10 mouse cellular contexts compared by ENCODE assay signal in genomic region chr1:169238671-169239090, GRCm38 (mm10).
DNase-seq lines count a peak whose midpoint lies in the region; ATAC-seq and TF ChIP-seq lines count a peak whose summit lies in the region.
"Had no signal": no experiment of that assay in that cellular context is flagged by ENCODE, and none has a peak within 500 bp of the region (broad histone marks: within the 10 kb centered on the region; RNA-seq: fewer than 3 reads in every experiment).

No protein-coding gene starts in this region.

- no peak overlapping the region for H3K9ac ChIP-seq in heart, embryonic 15.5 days
- no peak overlapping the region for H3K9ac ChIP-seq in heart, adult 2 months (ENCODE audit: low read depth, low read length)
- H3K9ac ChIP-seq in neural tube, embryonic 11.5 days (ENCODE audit: low read length): no peak overlapping the region
- no peak overlapping the region for H3K9ac ChIP-seq in liver, embryonic 11.5 days (ENCODE audit: low read depth, low read length)
- H3K9ac ChIP-seq: midbrain, embryonic 15.5 days had no signal

- no peaks in the 10 kb centered on the region for H3K36me3 ChIP-seq in heart, embryonic 15.5 days
- no peaks in the 10 kb centered on the region for H3K36me3 ChIP-seq in heart, adult 2 months (ENCODE audit: control insufficient read depth, insufficient read depth, low read length)
- H3K36me3 ChIP-seq in kidney, adult 2 months (ENCODE audit: control insufficient read depth, insufficient read depth, low read length): no peaks in the 10 kb centered on the region
- no peaks in the 10 kb centered on the region for H3K36me3 ChIP-seq in neural tube, embryonic 11.5 days (ENCODE audit: control insufficient read depth, insufficient read depth, low read length)
- H3K36me3 ChIP-seq in liver, embryonic 11.5 days (ENCODE audit: control insufficient read depth, insufficient read depth, low read length): no peaks in the 10 kb centered on the region
- H3K36me3 ChIP-seq: midbrain, embryonic 15.5 days had no signal

- no peak for DNase-seq in heart, adult 2 months
- DNase-seq in embryo, embryonic 10 days (ENCODE audit: low spot score): peak; percentile 86
- DNase-seq in kidney, adult 2 months: peak; percentile 88
- peak; percentile 59 for DNase-seq in neural tube, embryonic 11.5 days (ENCODE audit: low spot score)
- DNase-seq in testis, postnatal 10 days (ENCODE audit: low spot score): no peak
- no peak for DNase-seq in c-Kit-positive CD71-positive TER-119-positive erythroid progenitor cells, embryonic 14.5 days (ENCODE audit: low spot score)
- DNase-seq in liver, embryonic 11.5 days (ENCODE audit: low spot score): no peak

- no peak for ATAC-seq in heart, embryonic 15.5 days (replicated peaks; ENCODE audit: insufficient number of reproducible peaks, insufficient read depth, low FRiP score, low read depth)
- ATAC-seq in neural tube, embryonic 11.5 days (ENCODE audit: insufficient read depth, low FRiP score, low TSS enrichment): no peak
- ATAC-seq in liver, embryonic 11.5 days (replicated peaks; ENCODE audit: low FRiP score): no peak
- ATAC-seq: midbrain, embryonic 15.5 days had no signal

- H3K4me3 ChIP-seq in heart, embryonic 15.5 days: no peak overlapping the region
- no peak overlapping the region for H3K4me3 ChIP-seq in heart, adult 2 months
- no peak overlapping the region for H3K4me3 ChIP-seq in kidney, adult 2 months (ENCODE audit: insufficient read depth, low read depth, low read length)
- no peak overlapping the region for H3K4me3 ChIP-seq in neural tube, embryonic 11.5 days (ENCODE audit: low read depth, low read length)
- no peak overlapping the region for H3K4me3 ChIP-seq in liver, embryonic 11.5 days (ENCODE audit: low read depth, low read length)
- H3K4me3 ChIP-seq: midbrain, embryonic 15.5 days had no signal

- intact Hi-C loops in heart, adult 2 months (cut with DNase I): no loop called here

- H3K27ac ChIP-seq in heart, embryonic 15.5 days: no peak overlapping the region
- no peak overlapping the region for H3K27ac ChIP-seq in heart, adult 2 months
- peak overlapping the region; percentile 85 for H3K27ac ChIP-seq in kidney, adult 2 months (ENCODE audit: insufficient read depth, low read depth, low read length)
- no peak overlapping the region for H3K27ac ChIP-seq in neural tube, embryonic 11.5 days (ENCODE audit: low read depth, low read length)
- H3K27ac ChIP-seq in liver, embryonic 11.5 days (ENCODE audit: low read depth, low read length): no peak overlapping the region
- H3K27ac ChIP-seq: midbrain, embryonic 15.5 days had no signal

- peaks cover 16% of the 10 kb centered on the region for H3K4me1 ChIP-seq in heart, embryonic 15.5 days (replicated peaks)
- H3K4me1 ChIP-seq in heart, adult 2 months (ENCODE audit: control insufficient read depth, insufficient read depth, low read length): no peaks in the 10 kb centered on the region
- no peaks in the 10 kb centered on the region for H3K4me1 ChIP-seq in kidney, adult 2 months (ENCODE audit: control insufficient read depth, insufficient read depth, low read length)
- peaks cover 12% of the 10 kb centered on the region for H3K4me1 ChIP-seq in neural tube, embryonic 11.5 days (ENCODE audit: control insufficient read depth, insufficient read depth, low read length)
- no peaks in the 10 kb centered on the region for H3K4me1 ChIP-seq in liver, embryonic 11.5 days (replicated peaks; ENCODE audit: control insufficient read depth, insufficient read depth, low read length)
- H3K4me1 ChIP-seq: midbrain, embryonic 15.5 days had no signal

- no peak for TF ChIP-seq EP300 in heart, adult 2 months (IDR thresholded peaks at IDR 0.05; ENCODE audit: insufficient read depth, low read depth, low read length)

- TF ChIP-seq POLR2A in heart, adult 2 months (IDR thresholded peaks at IDR 0.05; ENCODE audit: insufficient read depth, low read depth, low read length): no peak
- TF ChIP-seq POLR2A in kidney, adult 2 months (IDR thresholded peaks at IDR 0.05; ENCODE audit: low read depth, low read length): no peak

- no peaks in the 10 kb centered on the region for H3K9me3 ChIP-seq in heart, embryonic 15.5 days (replicated peaks)
- no peaks in the 10 kb centered on the region for H3K9me3 ChIP-seq in neural tube, embryonic 11.5 days (ENCODE audit: control insufficient read depth, low read length)
- H3K9me3 ChIP-seq in liver, embryonic 11.5 days (ENCODE audit: control insufficient read depth, low read length): no peaks in the 10 kb centered on the region
- H3K9me3 ChIP-seq: midbrain, embryonic 15.5 days had no signal

- no peak for TF ChIP-seq CTCF in heart, adult 2 months (IDR thresholded peaks at IDR 0.05)
- TF ChIP-seq CTCF in kidney, adult 2 months (conservative IDR thresholded peaks at IDR 0.05; ENCODE audit: insufficient read depth, insufficient read length, low read depth, low read length): no peak

- WGBS in heart, embryonic 15.5 days: 10% methylated on average over 16 of the region's 16 CpGs
- 22% methylated on average over 16 of the region's 16 CpGs for WGBS in heart, adult 2 months
- 9% methylated on average over 16 of the region's 16 CpGs for WGBS in kidney, adult 2 months
- 8% methylated on average over 16 of the region's 16 CpGs for WGBS in neural tube, embryonic 11.5 days
- WGBS in liver, embryonic 11.5 days: 36% methylated on average over 16 of the region's 16 CpGs

- H3K79me2 ChIP-seq in heart, adult 2 months (replicated peaks; ENCODE audit: control insufficient read depth, insufficient read depth, low read length): no peaks in the 10 kb centered on the region

- H3K4me2 ChIP-seq in heart, embryonic 15.5 days: peak overlapping the region; percentile 48
- peak overlapping the region; percentile 6; the same call in 1 of the 2 replicates for H3K4me2 ChIP-seq in neural tube, embryonic 11.5 days (ENCODE audit: low read depth)
- H3K4me2 ChIP-seq in liver, embryonic 11.5 days: no peak overlapping the region
- H3K4me2 ChIP-seq: midbrain, embryonic 15.5 days had no signal

- H3K27me3 ChIP-seq in heart, embryonic 15.5 days: no peaks in the 10 kb centered on the region
- H3K27me3 ChIP-seq in heart, adult 2 months (ENCODE audit: control insufficient read depth, insufficient read depth, low read length): no peaks in the 10 kb centered on the region
- H3K27me3 ChIP-seq in kidney, adult 2 months (replicated peaks; ENCODE audit: control insufficient read depth, insufficient read depth, low read length): no peaks in the 10 kb centered on the region
- no peaks in the 10 kb centered on the region for H3K27me3 ChIP-seq in neural tube, embryonic 11.5 days (ENCODE audit: control insufficient read depth, insufficient read depth, low read length)
- H3K27me3 ChIP-seq in liver, embryonic 11.5 days (replicated peaks; ENCODE audit: control insufficient read depth, insufficient read depth, low read length): no peaks in the 10 kb centered on the region
- H3K27me3 ChIP-seq: CH12.LX; midbrain, embryonic 15.5 days had no signal

Comparison
In these comparisons a context has a peak if more than half of its experiments do, and no peak if none do; other contexts are left out.
1. DNase-seq: peak in embryo, embryonic 10 days (single experiment), kidney, adult 2 months (single experiment) and neural tube, embryonic 11.5 days (single experiment); none in heart, adult 2 months (0 of 2), testis, postnatal 10 days (single experiment), c-Kit-positive CD71-positive TER-119-positive erythroid progenitor cells, embryonic 14.5 days (single experiment) and liver, embryonic 11.5 days (single experiment).